Mouse (Mus musculus) CD4-positive, CD25-positive, alpha-beta regulatory T cell (primary cell): ENCODE measurements around the gene Cecr2. TPM values are rescaled to one million over a fixed set of nuclear protein-coding genes. Genes with fewer than 3 reads are reported as not detected.

Experiments
- polyA plus RNA-seq: library from polyadenylated mRNA; unstranded; fragments of 100-300 nt; shearing (Covaris generic); gene quantifications from one replicate; pipeline ENCODE4 v1.2.1, GENCODE M21; 2017

The Cecr2 gene
- polyA plus RNA-seq = 0.48 TPM

GRCm38 (mm10) chr6:120665816-120666760, at the start of gene Cecr2:
Gene Cecr2 (plus strand): TSS chr6:120666369.

GRCm38 (mm10) chr6:120773149-120773628, 107.0 kb downstream of the Cecr2 start, which contains the start of gene Slc25a18:
Gene Slc25a18 (plus strand): TSS chr6:120773578.

Other genes starting within 250 kb of the Cecr2 start
- gene Il17ra, start 203.1 kb upstream of the Cecr2 start, polyA plus RNA-seq = 180 TPM
- 12.8 TPM for gene Tmem121b, start 172.6 kb upstream of the Cecr2 start, polyA plus RNA-seq
- 117 TPM for gene Hdhd5, start 135.1 kb upstream of the Cecr2 start, polyA plus RNA-seq
- gene Slc25a18, start 107.2 kb downstream of the Cecr2 start, polyA plus RNA-seq = 0.18 TPM
- 122 TPM for gene Atp6v1e1, start 156.4 kb downstream of the Cecr2 start, polyA plus RNA-seq
- gene Bcl2l13, start 169.8 kb downstream of the Cecr2 start, polyA plus RNA-seq = 23.2 TPM